Mouse (Mus musculus): ENCODE results near the gene Tmem108. TPM values are rescaled to one million over a fixed set of nuclear protein-coding genes. Genes with fewer than 3 reads are reported as not detected.
"Not testable (repeated sequence)": the region's sequence is repeated elsewhere in the genome, so short reads cannot be mapped to it uniquely, and the experiment has no call there.

Gene Tmem108
- polyA plus RNA-seq, 1 experiment, result 1.0 TPM

- DNase-seq (ENCODE audit: low spot score), result no peak
Observed at GRCm38 (mm10) chr9:103681741-103682330, 79.8 kb downstream of the Tmem108 start.

GRCm38 (mm10) chr9:103679234-103679633 is 82.4 kb downstream of the Tmem108 start:
- DNase-seq (ENCODE audit: low spot score), result no peak

DNA sequence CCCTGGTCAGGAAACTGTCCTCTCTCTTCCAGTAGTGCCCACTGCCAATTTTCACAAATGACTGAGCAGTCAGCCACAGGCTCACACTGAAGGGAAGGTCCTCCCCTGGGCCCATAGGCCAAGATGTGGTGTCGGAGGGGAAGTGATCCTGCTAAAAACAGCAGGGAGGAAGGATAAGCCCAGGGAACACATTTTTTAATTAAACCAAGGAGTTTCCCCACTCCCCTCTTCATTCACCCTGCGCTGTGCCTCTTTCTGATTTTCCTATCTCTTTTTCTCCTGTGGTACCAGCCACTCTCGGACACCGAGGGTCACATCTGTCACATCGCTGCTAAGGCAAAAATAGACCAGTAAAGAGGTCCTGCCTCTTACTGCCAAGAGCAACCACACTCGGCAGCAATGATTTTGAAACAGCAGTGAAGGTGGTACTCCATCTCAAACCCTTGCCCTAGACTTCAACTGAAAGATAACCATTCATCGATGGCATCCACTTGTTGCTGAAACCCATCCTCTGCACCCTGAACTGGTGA is 83.0 kb downstream of the Tmem108 start:
- DNase-seq (ENCODE audit: low spot score), result no peak

DNA sequence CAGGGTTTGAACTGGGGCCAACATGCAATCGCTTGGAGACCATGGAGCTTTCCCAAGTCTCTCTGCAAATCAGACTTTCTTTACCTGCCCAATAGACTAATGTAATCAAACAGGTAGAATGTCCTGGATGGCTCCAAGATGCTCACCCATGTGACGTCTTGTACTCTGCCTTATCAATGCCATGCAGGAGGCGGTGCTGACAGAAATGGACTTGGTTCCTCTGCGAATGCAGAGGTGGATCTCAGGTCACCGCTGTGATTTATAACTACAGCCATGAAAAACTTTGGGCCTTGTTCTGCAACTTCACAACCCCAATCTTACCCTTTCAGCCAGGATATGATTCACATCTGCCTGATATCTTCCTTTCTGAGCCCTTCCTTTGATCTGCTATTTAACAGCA is 83.8 kb downstream of the Tmem108 start:
- no peak for DNase-seq (ENCODE audit: low spot score)

DNA sequence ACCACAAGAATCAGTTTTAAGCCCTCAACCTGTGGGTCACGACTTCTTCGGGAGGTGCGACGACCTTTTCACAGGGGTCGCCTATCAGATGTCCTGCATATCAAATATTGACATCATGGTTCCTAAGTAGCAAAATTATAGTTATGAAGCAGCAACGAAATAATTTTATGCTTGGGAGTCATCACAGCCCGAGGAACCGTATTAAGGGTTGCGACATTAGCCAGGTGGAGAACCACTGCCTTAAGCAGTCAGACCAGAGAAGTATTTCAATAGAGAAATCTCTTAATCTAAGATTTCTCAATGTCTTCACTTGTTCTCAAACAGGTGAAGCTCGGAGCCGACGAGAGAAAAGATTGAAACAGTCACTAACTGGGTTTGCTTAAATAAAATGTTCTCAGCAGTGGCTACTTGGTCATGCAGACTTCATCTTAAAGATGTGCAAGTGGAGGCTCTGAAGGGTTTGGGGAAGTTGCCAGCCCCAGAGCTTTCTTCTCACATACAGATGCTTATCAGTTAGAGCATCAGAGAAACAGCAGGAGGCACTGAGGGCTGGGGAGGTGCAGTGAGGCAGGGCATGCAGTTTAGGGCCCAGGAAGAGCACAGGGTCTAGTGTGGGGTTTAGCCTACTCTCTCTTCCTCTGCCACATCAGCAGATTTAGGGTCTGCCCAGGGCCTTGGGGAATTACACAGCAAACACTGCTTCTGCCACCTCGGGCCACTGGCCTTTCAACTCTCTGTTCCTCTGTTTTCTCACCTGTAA is 85.7 kb downstream of the Tmem108 start:
- DNase-seq (ENCODE audit: low spot score), result no peak

- DNase-seq (ENCODE audit: low spot score), result no peak
Observed at GRCm38 (mm10) chr9:103672881-103673280, 88.8 kb downstream of the Tmem108 start.

DNA sequence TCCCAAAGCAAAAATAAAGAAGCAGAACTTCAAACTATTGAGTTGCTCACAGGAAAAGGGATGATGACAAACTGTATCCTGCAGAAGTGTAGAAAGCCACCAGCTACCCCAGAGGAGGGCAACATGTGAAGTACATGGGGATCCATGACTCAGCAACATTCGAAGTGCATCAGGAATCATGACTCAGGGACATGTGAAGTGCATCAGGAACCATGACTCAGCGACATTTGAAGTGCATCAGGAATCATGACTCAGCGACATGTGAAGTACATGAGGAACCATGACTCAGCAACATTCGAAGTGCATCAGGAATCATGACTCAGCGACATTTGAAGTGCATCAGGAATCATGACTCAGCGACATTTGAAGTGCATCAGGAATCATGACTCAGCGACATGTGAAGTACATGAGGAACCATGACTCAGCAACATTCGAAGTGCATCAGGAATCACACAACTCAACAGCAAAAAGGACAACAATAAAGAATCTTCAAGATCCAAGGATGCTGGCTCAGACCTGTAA is 91.0 kb downstream of the Tmem108 start:
- not testable (repeated sequence) for DNase-seq (ENCODE audit: low spot score)

DNA sequence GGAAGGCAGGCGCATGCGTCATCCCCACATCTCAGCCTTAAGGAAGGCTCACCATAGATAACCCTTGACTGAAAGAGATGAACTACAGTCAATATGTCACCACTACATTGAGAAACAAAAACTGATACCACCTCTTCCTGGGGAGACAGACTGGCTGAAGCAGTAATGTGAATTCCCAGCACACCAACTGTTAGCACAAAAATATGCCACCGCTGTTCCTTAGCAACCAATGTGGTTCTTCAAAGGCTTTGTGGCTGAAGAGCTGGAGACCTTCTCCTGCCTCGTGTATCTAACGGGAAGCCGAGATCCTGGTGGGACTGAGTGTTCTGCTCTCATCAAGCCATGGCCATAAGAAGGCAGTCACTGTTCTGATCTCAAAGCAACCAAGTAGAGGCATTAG is 92.8 kb downstream of the Tmem108 start:
- no peak for DNase-seq (ENCODE audit: low spot score)

- no peak for DNase-seq (ENCODE audit: low spot score)
Observed at GRCm38 (mm10) chr9:103665817-103666216, 95.8 kb downstream of the Tmem108 start.

- no peak for DNase-seq (ENCODE audit: low spot score)
Observed at GRCm38 (mm10) chr9:103664151-103664550, 97.5 kb downstream of the Tmem108 start.

DNA sequence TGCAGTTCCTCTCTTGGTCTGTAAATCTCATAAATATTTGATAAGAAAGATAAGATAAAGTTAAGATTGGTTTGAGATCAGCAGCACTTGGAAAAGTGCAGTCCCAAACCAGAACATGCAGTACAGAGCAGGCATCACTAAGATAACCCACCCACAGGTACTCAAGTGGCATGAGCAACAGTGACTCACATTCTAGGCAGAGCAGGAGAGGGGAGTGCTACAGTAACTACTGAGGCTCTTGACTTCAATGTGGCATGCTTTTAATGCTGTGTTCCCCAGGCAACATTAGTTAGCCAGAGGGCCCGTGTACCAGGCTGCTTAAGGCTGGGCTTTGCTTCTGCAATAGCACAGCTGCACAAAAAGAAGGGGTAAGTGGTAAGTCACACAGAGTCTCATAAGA is 99.8 kb downstream of the Tmem108 start:
- no peak for DNase-seq (ENCODE audit: low spot score)

DNA sequence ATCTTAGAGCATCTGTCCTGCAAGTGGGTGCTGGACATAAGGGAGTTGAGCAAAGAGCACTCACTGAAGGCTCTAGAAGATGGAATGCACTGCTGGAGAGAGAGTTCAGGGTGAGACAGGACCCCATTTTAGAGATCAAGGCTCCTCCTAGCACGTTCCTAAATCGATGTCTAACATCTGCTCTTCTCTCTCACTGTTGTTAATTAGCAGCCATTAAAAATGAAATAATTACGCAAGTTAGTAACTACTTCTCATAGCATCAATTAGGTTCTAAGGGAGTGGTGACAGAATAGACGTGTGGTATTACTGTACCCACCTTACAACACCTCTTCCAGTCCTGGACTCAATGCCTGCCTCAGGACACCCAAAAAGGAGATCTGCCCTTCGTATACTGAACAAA is 103.7 kb downstream of the Tmem108 start:
- no peak for DNase-seq (ENCODE audit: low spot score)

DNA sequence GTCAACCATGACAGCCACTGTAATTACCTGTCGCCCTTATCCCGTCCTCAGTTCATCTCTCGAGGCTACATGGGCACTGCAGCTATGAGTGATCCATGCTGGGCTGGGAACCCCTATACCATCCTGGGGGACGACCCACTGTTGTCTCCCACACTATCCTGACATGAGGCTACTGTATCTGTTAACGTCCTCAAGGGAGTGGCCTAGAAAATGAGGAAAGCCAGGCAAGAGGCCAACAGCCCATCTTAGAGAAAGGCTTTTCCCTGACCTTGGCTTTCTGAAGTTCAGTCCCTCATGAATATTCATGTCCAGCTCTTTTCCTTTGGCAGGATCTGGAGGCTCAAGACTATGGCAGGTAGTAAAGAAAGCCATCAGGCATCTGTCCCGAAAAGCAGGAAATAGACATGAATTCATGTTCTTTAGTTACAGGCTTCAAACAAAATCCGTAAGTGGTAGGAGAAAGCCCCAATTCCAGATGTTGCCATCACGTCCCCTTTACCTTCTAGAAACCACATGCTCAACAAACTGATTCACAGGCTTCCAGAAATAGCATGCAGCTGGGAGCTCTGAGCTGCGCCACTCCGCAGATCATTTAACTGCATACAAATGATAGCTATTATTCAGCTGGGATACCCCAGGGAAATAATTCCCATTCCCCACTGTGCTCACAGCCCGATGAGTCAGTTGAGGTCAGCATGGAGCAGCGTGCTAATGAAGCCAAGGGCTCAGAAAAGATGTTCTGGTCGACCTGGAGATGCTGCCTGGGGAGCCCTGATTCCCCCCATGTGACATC is 104.3 kb downstream of the Tmem108 start:
- DNase-seq (ENCODE audit: low spot score), result no peak

- no peak for DNase-seq (ENCODE audit: low spot score)
Observed at GRCm38 (mm10) chr9:103653995-103654587, 107.5 kb downstream of the Tmem108 start.

DNA sequence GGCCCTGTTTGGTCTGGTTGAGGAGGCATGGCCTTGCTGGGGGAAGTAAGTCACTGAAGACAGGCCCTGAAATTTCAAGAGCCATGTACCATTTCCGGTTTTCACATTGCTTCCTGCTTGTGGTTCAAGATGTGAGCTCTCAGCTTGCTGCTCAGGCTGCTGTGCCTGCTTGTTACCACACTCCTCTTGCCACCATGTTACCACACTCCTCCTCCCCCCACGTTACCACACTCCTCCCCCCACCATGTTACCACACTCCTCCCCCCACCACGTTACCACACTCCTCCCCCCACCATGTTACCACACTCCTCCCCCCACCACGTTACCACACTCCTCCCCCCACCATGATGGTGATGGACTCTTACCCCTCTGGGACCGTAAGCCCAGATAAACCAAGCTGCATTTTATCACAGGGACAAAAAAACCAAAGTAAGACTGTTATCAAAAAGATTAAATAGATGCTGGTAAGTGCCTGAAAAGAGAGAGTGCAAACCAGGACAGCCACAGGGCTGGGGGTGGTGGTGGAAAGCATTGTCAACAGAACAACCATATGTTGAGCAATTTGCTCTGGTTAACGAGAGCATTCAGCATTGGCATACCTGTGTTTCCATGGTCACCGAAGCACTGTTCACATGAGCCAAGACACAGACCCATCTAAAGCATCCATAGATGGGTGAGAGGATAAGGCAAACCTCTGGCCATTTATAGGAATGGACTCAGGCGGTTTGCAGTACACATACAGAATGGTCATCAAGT is 109.3 kb downstream of the Tmem108 start:
- DNase-seq (ENCODE audit: low spot score), result no peak

- DNase-seq (ENCODE audit: low spot score), result no peak
Observed at GRCm38 (mm10) chr9:103646605-103647004, 115.0 kb downstream of the Tmem108 start.

- DNase-seq (ENCODE audit: low spot score), result no peak
Observed at GRCm38 (mm10) chr9:103645724-103646123, 115.9 kb downstream of the Tmem108 start.

DNA sequence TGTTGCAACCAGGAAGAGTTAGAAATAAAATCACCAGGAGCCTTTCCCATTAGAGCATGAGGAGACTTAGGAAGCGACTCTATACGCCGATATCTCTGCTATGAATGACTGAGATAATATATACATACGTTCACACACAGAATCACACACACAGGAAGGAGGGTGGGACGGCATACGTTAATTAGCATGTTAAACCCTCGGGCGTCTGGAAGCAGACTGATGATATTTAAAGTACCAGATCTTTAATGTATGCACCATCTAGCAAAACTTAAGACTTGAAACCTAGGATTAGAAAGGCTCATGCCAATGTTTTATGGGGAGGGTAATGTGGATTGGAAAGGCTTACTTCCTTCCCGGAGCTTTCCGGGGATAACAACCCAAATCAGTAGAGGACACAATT is 119.3 kb downstream of the Tmem108 start:
- no peak for DNase-seq (ENCODE audit: low spot score)

GRCm38 (mm10) chr9:103641340-103641739 is 120.3 kb downstream of the Tmem108 start:
- no peak for DNase-seq (ENCODE audit: low spot score)

GRCm38 (mm10) chr9:103639413-103639812 is 122.2 kb downstream of the Tmem108 start:
- DNase-seq (ENCODE audit: low spot score), result no peak

DNA sequence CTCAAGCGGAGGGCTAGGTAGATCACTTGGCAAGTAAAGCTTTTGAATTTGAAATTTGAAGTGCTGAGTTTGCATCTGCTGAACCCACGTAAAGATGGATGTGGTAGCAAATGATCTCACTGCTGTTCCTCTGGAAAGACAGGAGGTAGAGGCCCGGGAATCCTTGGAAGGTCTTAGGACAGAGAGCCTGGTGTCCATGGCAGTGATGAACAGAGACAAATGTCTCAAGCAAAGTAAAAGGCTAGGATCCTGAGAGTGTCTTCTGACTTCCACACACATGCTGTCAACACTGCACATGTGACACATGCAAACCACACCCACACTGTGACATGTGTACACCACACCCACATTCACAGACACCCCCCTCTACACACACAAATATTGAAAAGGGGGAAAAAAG is 124.2 kb downstream of the Tmem108 start:
- no peak for DNase-seq (ENCODE audit: low spot score)
